ENCODE assay signal across 13 mouse cellular contexts in the genomic region with DNA sequence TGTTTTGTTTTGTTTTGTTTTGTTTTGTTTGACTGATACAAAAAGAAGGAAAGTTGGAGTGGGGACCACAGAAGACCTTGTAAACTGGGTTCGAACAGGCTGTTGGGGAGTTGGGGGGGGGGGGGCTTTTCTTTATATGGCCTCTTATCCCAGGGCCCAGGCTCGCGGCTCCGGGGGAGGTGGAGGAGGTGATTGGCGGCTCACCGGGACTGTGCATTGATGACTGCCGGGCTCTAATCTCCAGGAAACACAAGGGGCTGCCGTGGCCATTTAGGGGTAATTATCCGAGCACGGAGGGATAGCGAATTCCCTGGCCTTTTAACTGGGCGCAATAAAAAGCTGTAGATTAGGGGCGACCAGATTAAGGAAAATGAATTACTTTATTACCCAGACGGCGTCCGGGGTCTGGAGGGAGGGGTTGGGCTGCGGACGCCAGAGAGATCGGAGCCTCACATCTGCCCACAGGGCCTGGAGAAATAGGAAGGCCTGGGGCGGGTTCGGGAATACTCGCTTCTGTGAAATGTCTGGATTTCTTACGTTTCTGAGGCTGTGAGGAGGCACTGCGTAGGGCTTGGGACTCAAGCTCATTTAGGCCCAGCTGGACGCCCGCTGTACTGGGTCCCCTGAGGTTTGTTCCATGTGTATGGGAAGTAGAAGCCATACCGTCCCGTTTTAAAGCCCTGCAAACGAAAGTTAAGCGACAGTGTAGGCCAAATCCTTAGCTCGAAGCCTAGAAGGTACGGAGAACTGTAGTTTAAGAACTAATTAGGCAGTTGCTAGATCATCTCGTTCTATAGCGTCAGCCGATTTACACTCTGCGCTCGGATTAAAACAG. TPM values are rescaled to one million over a fixed set of nuclear protein-coding genes. Genes with fewer than 3 reads are reported as not detected.
DNase-seq lines count a peak whose midpoint lies in the region; ATAC-seq and TF ChIP-seq lines count a peak whose summit lies in the region.
"Had no signal": no experiment of that assay in that cellular context is flagged by ENCODE, and none has a peak within 500 bp of the region (broad histone marks: within the 10 kb centered on the region; RNA-seq: fewer than 3 reads in every experiment).

No protein-coding gene starts in this region.

- TF ChIP-seq POLR2A in limb, embryonic 14.5 days (IDR thresholded peaks at IDR 0.05; ENCODE audit: borderline replicate concordance, extremely low read depth, insufficient read depth, insufficient read length) = no peak

- H3K4me1 ChIP-seq in heart, embryonic 15.5 days (replicated peaks) = peaks cover 44% of the 10 kb centered on the region
- peaks cover 3% of the 10 kb centered on the region; the same call in 1 of the 2 replicates for H3K4me1 ChIP-seq in brown adipose tissue, adult 24 weeks (ENCODE audit: control insufficient read depth, insufficient read depth, insufficient read length, low read length)
- peaks cover 49% of the 10 kb centered on the region for H3K4me1 ChIP-seq in embryonic facial prominence, embryonic 15.5 days
- H3K4me1 ChIP-seq in limb, embryonic 14.5 days (ENCODE audit: control insufficient read depth, insufficient read depth, low read length) = peaks cover 24% of the 10 kb centered on the region

- no peak overlapping the region for H3K27ac ChIP-seq in heart, embryonic 15.5 days
- no peak overlapping the region for H3K27ac ChIP-seq in brown adipose tissue, adult 24 weeks (replicated peaks; ENCODE audit: low read depth, low read length)
- peak overlapping the region; percentile 82 for H3K27ac ChIP-seq in embryonic facial prominence, embryonic 15.5 days (replicated peaks)
- peak overlapping the region; percentile 64 for H3K27ac ChIP-seq in limb, embryonic 14.5 days (replicated peaks; ENCODE audit: low read depth, low read length)
- H3K27ac ChIP-seq: neural tube, embryonic 13.5 days; stomach, embryonic 15.5 days had no signal

- H3K36me3 ChIP-seq in heart, embryonic 15.5 days = no peaks in the 10 kb centered on the region
- H3K36me3 ChIP-seq in embryonic facial prominence, embryonic 15.5 days = no peaks in the 10 kb centered on the region
- 0 out of 2 replicates have a peak, but pooled peaks cover 3% of the 10 kb centered on the region for H3K36me3 ChIP-seq in limb, embryonic 14.5 days (ENCODE audit: control insufficient read depth, insufficient read depth, low read length)
- H3K36me3 ChIP-seq: neural tube, embryonic 13.5 days; stomach, embryonic 15.5 days had no signal

- ATAC-seq in heart, embryonic 15.5 days (replicated peaks; ENCODE audit: insufficient number of reproducible peaks, insufficient read depth, low FRiP score, low read depth) = no peak
- no peak for ATAC-seq in embryonic facial prominence, embryonic 15.5 days (ENCODE audit: insufficient number of reproducible peaks, low FRiP score, low TSS enrichment, low read depth)
- no peak for ATAC-seq in limb, embryonic 14.5 days (ENCODE audit: low FRiP score, low read depth)
- ATAC-seq: Patski had no signal

- H3K27me3 ChIP-seq in heart, embryonic 15.5 days = peaks cover 97% of the 10 kb centered on the region
- peaks cover 78% of the 10 kb centered on the region for H3K27me3 ChIP-seq in embryonic facial prominence, embryonic 15.5 days
- peaks cover 69% of the 10 kb centered on the region for H3K27me3 ChIP-seq in limb, embryonic 14.5 days (ENCODE audit: control insufficient read depth, insufficient read depth, low read length)
- H3K27me3 ChIP-seq: Patski had no signal

- no peak overlapping the region for H3K9ac ChIP-seq in heart, embryonic 15.5 days
- H3K9ac ChIP-seq in embryonic facial prominence, embryonic 15.5 days = no peak overlapping the region
- H3K9ac ChIP-seq in limb, embryonic 14.5 days (ENCODE audit: low read depth, low read length, severe bottlenecking) = peak overlapping the region; percentile 51
- H3K9ac ChIP-seq: neural tube, embryonic 13.5 days; stomach, embryonic 15.5 days had no signal

- H3K9me3 ChIP-seq in heart, embryonic 15.5 days (replicated peaks) = no peaks in the 10 kb centered on the region
- H3K9me3 ChIP-seq in embryonic facial prominence, embryonic 15.5 days (replicated peaks) = no peaks in the 10 kb centered on the region
- H3K9me3 ChIP-seq in limb, embryonic 14.5 days (ENCODE audit: control insufficient read depth, low read length) = no peaks in the 10 kb centered on the region
- H3K9me3 ChIP-seq: neural tube, embryonic 13.5 days; stomach, embryonic 15.5 days had no signal

- 3% methylated on average over 37 of the region's 37 CpGs for WGBS in heart, embryonic 15.5 days
- 6% methylated on average over 37 of the region's 37 CpGs for WGBS in embryonic facial prominence, embryonic 15.5 days
- WGBS in limb, embryonic 14.5 days = 1% methylated on average over 37 of the region's 37 CpGs

- H3K4me2 ChIP-seq in heart, embryonic 15.5 days = 0 out of 2 replicates have a peak overlapping the region, but pooled peaks have one; percentile 5
- H3K4me2 ChIP-seq in embryonic facial prominence, embryonic 15.5 days (replicated peaks) = peak overlapping the region; percentile 80
- peak overlapping the region; percentile 84 for H3K4me2 ChIP-seq in limb, embryonic 14.5 days (replicated peaks; ENCODE audit: low read depth, low read length, severe bottlenecking)
- H3K4me2 ChIP-seq: stomach, embryonic 15.5 days had no signal

- H3K4me3 ChIP-seq in heart, embryonic 15.5 days = peak overlapping the region; percentile 2; the same call in 1 of the 2 replicates
- H3K4me3 ChIP-seq in brown adipose tissue, adult 24 weeks (ENCODE audit: insufficient read depth, low read depth, low read length) = 0 out of 2 replicates have a peak overlapping the region, but pooled peaks have one; percentile 1
- H3K4me3 ChIP-seq in embryonic facial prominence, embryonic 15.5 days (replicated peaks) = peak overlapping the region; percentile 72
- H3K4me3 ChIP-seq in limb, embryonic 14.5 days (replicated peaks; ENCODE audit: low read length) = peak overlapping the region; percentile 60
- H3K4me3 ChIP-seq: neural tube, embryonic 13.5 days; stomach, embryonic 15.5 days had no signal

- DNase-seq in heart, postnatal 4 days = no peak
- peak; percentile 21 for DNase-seq in limb, embryonic 14.5 days (ENCODE audit: low spot score)
- no peak for DNase-seq in frontal cortex, postnatal 14 days (ENCODE audit: low spot score in 2 of 2)
- no peak for DNase-seq in thymus, postnatal 36 days
- DNase-seq in left cerebral cortex, adult 11 months (ENCODE audit: low spot score) = no peak
- DNase-seq: adrenal gland, postnatal 25 days; right cerebral cortex, postnatal 14 days had no signal

RNA-seq across cellular contexts. Expression of gene Msx1, which starts 1.4 kb away (rescaled TPM):
- 8.6 and 8.9 TPM in 2 replicates for polyA plus RNA-seq in heart, embryonic 15.5 days (2015; fragmentation: Nextera tagmentation; extraction: Ambion mirVana)
- total RNA-seq in heart, postnatal 4 days (2021) = 1 to 10 TPM; 4.7 to 4.9 TPM
- 1.8 and 2.9 TPM in 2 replicates for polyA plus RNA-seq in brown adipose tissue, adult 24 weeks (2012; ENCODE audit: insufficient read depth, insufficient read length, missing spikeins)
- polyA plus RNA-seq in embryonic facial prominence, embryonic 15.5 days (2015; fragmentation: Nextera tagmentation; extraction: Ambion mirVana) = 181 and 201 TPM in 2 replicates
- polyA plus RNA-seq in limb, embryonic 14.5 days (2012; rRNA removed) = 81.2 and 120 TPM in 2 replicates
- 122 and 166 TPM in 2 replicates for polyA plus RNA-seq in limb, embryonic 14.5 days (2014; fragmentation: Nextera tagmentation; extraction: Ambion mirVana)

Comparison
In these comparisons a context has a peak if more than half of its experiments do, and no peak if none do; other contexts are left out.
1. H3K27ac ChIP-seq: peak in embryonic facial prominence, embryonic 15.5 days (single experiment) and limb, embryonic 14.5 days (single experiment); none in heart, embryonic 15.5 days (single experiment) and brown adipose tissue, adult 24 weeks (single experiment).
2. H3K4me2 ChIP-seq: peak in every context shown above with its lines; median percentile 84 in limb, embryonic 14.5 days; 80 in embryonic facial prominence, embryonic 15.5 days; 5 in heart, embryonic 15.5 days.
3. H3K4me3 ChIP-seq: peak in every context shown above with its lines; median percentile 72 in embryonic facial prominence, embryonic 15.5 days; 60 in limb, embryonic 14.5 days; 2 in heart, embryonic 15.5 days; 1 in brown adipose tissue, adult 24 weeks.